Mouse (Mus musculus) erythroblast, embryonic 14.5 days (primary cell): Measurements from ENCODE around the gene Abcc6. TPM values are rescaled to one million over a fixed set of nuclear protein-coding genes. Genes with fewer than 3 reads are reported as not detected.

ENCODE experiments used
- H3K27me3 ChIP-seq: 2 replicates; pipeline ENCODE4 v1.6.1; 2012; ENCODE audit warnings: inconsistent platforms; ENCODE audit not compliant: control insufficient read depth
- H3K36me3 ChIP-seq: 2 replicates; pipeline ENCODE4 v1.6.1; 2012; ENCODE audit warnings: mild to moderate bottlenecking, inconsistent platforms; ENCODE audit not compliant: control insufficient read depth
- H3K4me1 ChIP-seq: 2 replicates; pipeline ENCODE4 v1.6.1; 2012; ENCODE audit warnings: inconsistent platforms; ENCODE audit not compliant: control insufficient read depth
- H3K4me3 ChIP-seq: replicated peaks from 2 replicates; pipeline ENCODE3; 2012; ENCODE audit warnings: moderate library complexity, mild to moderate bottlenecking, inconsistent platforms
- H3K9me3 ChIP-seq: 2 replicates; pipeline ENCODE4 v1.6.1; 2012; ENCODE audit warnings: low read length, inconsistent platforms, mixed read lengths; ENCODE audit not compliant: control insufficient read depth
- GATA1 ChIP-seq: IDR thresholded peaks from 2 replicates; pipeline ENCODE4 v1.6.1; 2012; ENCODE audit warnings: low read length, inconsistent platforms, mixed read lengths
- TAL1 ChIP-seq: IDR thresholded peaks from 3 replicates; pipeline ENCODE4 v1.6.1; 2012; ENCODE audit warnings: low read length, inconsistent platforms, mixed read lengths
- polyA plus RNA-seq: library from polyadenylated mRNA; stranded (reverse); fragments of >175 nt; gene quantifications from 2 replicates; pipeline ENCODE4 v1.2.3, GENCODE M21; 2012

Abcc6 gene
- polyA plus RNA-seq, 1 experiment, result 0.04 TPM

- Histone ChIP-seq H3K4me1 (no peaks in the 10 kb centered on the region), H3K9me3 (peaks cover 6% of the 10 kb centered on the region; the same call in 1 of the 2 replicates), H3K27me3 (no peaks in the 10 kb centered on the region), H3K36me3 (peaks cover 9% of the 10 kb centered on the region; the same call in 1 of the 2 replicates), H3K4me3 (no peak overlapping the region)
- no peak for TF ChIP-seq GATA1
- TF ChIP-seq TAL1, result no peak
Measured at GRCm38 (mm10) chr7:46009578-46009977, 20.5 kb downstream of the Abcc6 start.

DNA sequence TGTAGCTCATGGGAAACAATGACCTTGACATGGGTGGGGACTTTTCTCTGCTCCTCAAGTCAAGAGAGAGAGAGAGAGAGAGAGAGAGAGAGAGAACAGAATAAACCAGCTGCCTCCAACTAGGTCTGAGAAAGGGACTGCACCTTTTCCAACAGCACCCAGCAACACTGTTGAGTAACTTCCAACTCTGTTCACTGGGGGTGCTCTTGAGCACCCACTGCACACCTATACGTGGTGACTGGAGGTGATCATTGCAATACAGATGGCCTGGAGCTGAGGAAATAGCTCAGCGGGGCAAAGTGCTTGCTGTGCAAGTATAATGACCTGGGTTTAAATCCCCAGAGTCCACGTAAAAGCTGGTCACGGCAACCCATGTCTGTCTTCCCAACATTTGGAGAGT, 27.4 kb downstream of the Abcc6 start:
- Histone ChIP-seq H3K27me3 (no peaks in the 10 kb centered on the region), H3K9me3 (peaks cover 6% of the 10 kb centered on the region; the same call in 1 of the 2 replicates), H3K36me3 (peaks cover 2% of the 10 kb centered on the region; the same call in 1 of the 2 replicates), H3K4me1 (no peaks in the 10 kb centered on the region), H3K4me3 (no peak overlapping the region)
- no peak for TF ChIP-seq GATA1
- TF ChIP-seq TAL1, result no peak

GRCm38 (mm10) chr7:46000577-46000976, 29.5 kb downstream of the Abcc6 start:
- H3K4me3 ChIP-seq, result no peak overlapping the region
- H3K4me1 ChIP-seq, result no peaks in the 10 kb centered on the region
- no peaks in the 10 kb centered on the region for H3K9me3 ChIP-seq
- H3K27me3 ChIP-seq, result no peaks in the 10 kb centered on the region
- peaks cover 4% of the 10 kb centered on the region; the same call in 1 of the 2 replicates for H3K36me3 ChIP-seq
- no peak for TF ChIP-seq GATA1
- no peak for TF ChIP-seq TAL1

- Histone ChIP-seq H3K4me1 (no peaks in the 10 kb centered on the region), H3K27me3 (no peaks in the 10 kb centered on the region), H3K9me3 (no peaks in the 10 kb centered on the region), H3K4me3 (no peak overlapping the region), H3K36me3 (peaks cover 5% of the 10 kb centered on the region; the same call in 1 of the 2 replicates)
- no peak for TF ChIP-seq GATA1
- no peak for TF ChIP-seq TAL1
Measured at GRCm38 (mm10) chr7:45992470-45992869, 37.6 kb downstream of the Abcc6 start.

DNA sequence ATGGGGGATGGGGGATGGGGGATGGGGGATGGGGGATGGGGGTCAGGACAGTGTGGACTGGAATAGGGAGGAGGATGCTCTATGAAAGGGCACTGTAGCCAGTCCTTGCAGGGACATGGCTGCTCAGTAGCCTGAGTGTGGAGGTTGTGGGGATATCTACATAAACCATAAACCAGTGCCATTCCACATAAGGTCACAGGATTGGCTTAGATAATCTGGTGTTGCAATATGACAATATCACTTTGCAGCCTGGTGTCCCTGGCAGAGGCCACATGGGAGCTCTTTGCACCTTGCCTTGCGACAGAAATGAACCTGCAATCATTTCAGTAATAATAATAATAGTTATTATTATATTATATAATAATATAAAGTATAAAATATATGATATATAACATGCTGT, 41.8 kb downstream of the Abcc6 start:
- peaks cover 5% of the 10 kb centered on the region; the same call in 1 of the 2 replicates for H3K36me3 ChIP-seq
- H3K4me3 ChIP-seq, result no peak overlapping the region
- TF ChIP-seq TAL1 (no peak), GATA1 (no peak)
- no peaks in the 10 kb centered on the region for H3K4me1 ChIP-seq
- no peaks in the 10 kb centered on the region for H3K9me3 ChIP-seq
- no peaks in the 10 kb centered on the region for H3K27me3 ChIP-seq

DNA sequence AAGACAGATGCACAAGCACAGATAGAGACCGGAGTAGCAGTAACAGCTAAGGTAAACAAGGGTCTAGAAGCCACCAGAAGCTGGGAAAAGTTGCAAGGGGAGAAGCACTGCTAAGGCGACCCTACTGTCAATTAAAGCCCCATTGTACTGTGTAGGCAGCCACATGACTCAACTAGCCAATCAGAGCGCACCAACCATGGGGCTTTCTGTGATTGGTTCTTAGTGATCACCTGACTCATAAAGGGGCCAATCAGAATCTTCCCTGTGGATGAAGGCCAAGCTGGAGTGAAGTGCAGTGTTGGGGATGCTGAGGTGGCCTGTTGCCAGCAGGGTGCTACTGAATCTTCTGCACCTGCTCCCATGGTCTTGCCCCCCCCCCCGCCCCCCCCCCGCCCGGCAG, 43.2 kb downstream of the Abcc6 start:
- no peaks in the 10 kb centered on the region for H3K27me3 ChIP-seq
- no peaks in the 10 kb centered on the region for H3K4me1 ChIP-seq
- no peak for TF ChIP-seq GATA1
- TF ChIP-seq TAL1, result no peak
- H3K4me3 ChIP-seq, result no peak overlapping the region
- H3K9me3 ChIP-seq, result no peaks in the 10 kb centered on the region
- peaks cover 5% of the 10 kb centered on the region; the same call in 1 of the 2 replicates for H3K36me3 ChIP-seq

DNA sequence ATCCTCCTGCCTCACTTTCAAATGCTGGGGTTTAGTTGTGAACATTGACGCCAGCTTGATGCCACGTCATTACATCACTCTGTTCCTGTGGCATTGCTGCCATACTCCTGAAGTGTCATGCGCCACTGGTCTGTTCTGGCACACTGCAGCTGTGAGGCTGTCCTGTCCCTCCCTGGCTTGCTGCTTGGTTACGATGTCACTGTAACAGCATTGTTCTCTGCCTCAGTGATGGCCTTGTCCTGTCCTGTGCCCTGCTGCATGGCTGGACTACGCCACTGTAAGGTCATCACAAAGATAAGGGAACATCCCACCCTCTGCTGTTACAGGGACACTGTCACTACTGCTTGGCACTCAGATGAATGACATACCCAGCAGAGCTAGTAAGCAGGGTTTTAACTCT, 48.5 kb downstream of the Abcc6 start:
- Histone ChIP-seq H3K9me3 (no peaks in the 10 kb centered on the region), H3K4me1 (no peaks in the 10 kb centered on the region), H3K4me3 (no peak overlapping the region), H3K36me3 (peaks cover 11% of the 10 kb centered on the region; the same call in 1 of the 2 replicates), H3K27me3 (no peaks in the 10 kb centered on the region)
- TF ChIP-seq TAL1 (no peak), GATA1 (no peak)

GRCm38 (mm10) chr7:45974512-45974911, 55.6 kb downstream of the Abcc6 start:
- TF ChIP-seq GATA1, result no peak
- TF ChIP-seq TAL1, result no peak
- no peaks in the 10 kb centered on the region for H3K9me3 ChIP-seq
- H3K27me3 ChIP-seq, result no peaks in the 10 kb centered on the region
- no peak overlapping the region for H3K4me3 ChIP-seq
- peaks cover 1% of the 10 kb centered on the region; the same call in 1 of the 2 replicates for H3K36me3 ChIP-seq
- no peaks in the 10 kb centered on the region for H3K4me1 ChIP-seq

GRCm38 (mm10) chr7:45974103-45974502, 56.0 kb downstream of the Abcc6 start:
- Histone ChIP-seq H3K4me3 (no peak overlapping the region), H3K27me3 (no peaks in the 10 kb centered on the region), H3K4me1 (no peaks in the 10 kb centered on the region), H3K9me3 (no peaks in the 10 kb centered on the region), H3K36me3 (no peaks in the 10 kb centered on the region; the same call in 1 of the 2 replicates)
- TF ChIP-seq GATA1, result no peak
- TF ChIP-seq TAL1, result no peak

DNA sequence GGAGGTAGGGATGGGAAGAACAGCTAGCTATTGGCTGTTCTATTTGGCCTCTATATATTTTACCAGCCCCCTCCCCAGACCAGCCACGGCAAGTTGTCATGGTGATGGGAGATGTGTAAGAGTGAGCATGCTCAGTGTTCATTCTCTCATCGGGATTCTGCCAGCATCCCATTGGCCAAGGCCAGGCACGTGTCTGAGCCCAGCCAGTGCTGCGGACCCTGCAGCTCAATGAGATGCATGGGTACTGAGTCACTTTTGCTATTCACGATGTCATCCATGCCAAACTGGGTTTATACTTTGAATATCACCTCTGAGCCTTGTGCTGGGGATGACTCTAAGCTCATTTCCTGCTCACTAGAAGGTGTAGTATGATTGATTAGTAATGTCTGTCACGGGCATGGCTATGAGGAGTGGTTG, 56.8 kb downstream of the Abcc6 start:
- TF ChIP-seq TAL1 (no peak), GATA1 (no peak)
- Histone ChIP-seq H3K36me3 (no peaks in the 10 kb centered on the region; the same call in 1 of the 2 replicates), H3K4me1 (no peaks in the 10 kb centered on the region), H3K27me3 (no peaks in the 10 kb centered on the region), H3K9me3 (no peaks in the 10 kb centered on the region), H3K4me3 (no peak overlapping the region)
